Mouse (Mus musculus): ENCODE results near the gene Inpp5f. TPM values are rescaled to one million over a fixed set of nuclear protein-coding genes. Genes with fewer than 3 reads are reported as not detected.

Gene Inpp5f
- polyA plus RNA-seq, 1 experiment from 2014 or later: 554 TPM

- H3K4me3 ChIP-seq (ENCODE audit: low read depth, low read length): no peak overlapping the region
- WGBS: 79% methylated on average over 2 of the region's 2 CpGs
- no peak for ATAC-seq (ENCODE audit: low read depth)
- H3K9me3 ChIP-seq (ENCODE audit: control insufficient read depth, low read length): no peaks in the 10 kb centered on the region
- H3K4me1 ChIP-seq (ENCODE audit: control insufficient read depth, insufficient read depth, low read length): no peaks in the 10 kb centered on the region
- no peak overlapping the region for H3K9ac ChIP-seq (replicated peaks; ENCODE audit: low read depth, low read length)
- H3K27ac ChIP-seq (ENCODE audit: low read depth, low read length): no peak overlapping the region
- H3K4me2 ChIP-seq (ENCODE audit: low read depth, low read length): no peak overlapping the region
- no peaks in the 10 kb centered on the region for H3K36me3 ChIP-seq (ENCODE audit: control insufficient read depth, insufficient read depth, low read length)
- H3K27me3 ChIP-seq (ENCODE audit: control insufficient read depth, insufficient read depth, low read length): no peaks in the 10 kb centered on the region
Measured at GRCm38 (mm10) chr7:128575794-128576193, 35.3 kb upstream of the Inpp5f start.

- H3K27me3 ChIP-seq (ENCODE audit: control insufficient read depth, insufficient read depth, low read length): no peaks in the 10 kb centered on the region
- no peaks in the 10 kb centered on the region for H3K9me3 ChIP-seq (ENCODE audit: control insufficient read depth, low read length)
- 43% methylated on average over 1 of the region's 1 CpGs for WGBS
- H3K4me3 ChIP-seq (ENCODE audit: low read depth, low read length): no peak overlapping the region
- no peak overlapping the region for H3K27ac ChIP-seq (ENCODE audit: low read depth, low read length)
- H3K36me3 ChIP-seq (ENCODE audit: control insufficient read depth, insufficient read depth, low read length): no peaks in the 10 kb centered on the region
- no peak overlapping the region for H3K4me2 ChIP-seq (ENCODE audit: low read depth, low read length)
- no peak for ATAC-seq (ENCODE audit: low read depth)
- H3K9ac ChIP-seq (replicated peaks; ENCODE audit: low read depth, low read length): no peak overlapping the region
- no peaks in the 10 kb centered on the region for H3K4me1 ChIP-seq (ENCODE audit: control insufficient read depth, insufficient read depth, low read length)
Measured at GRCm38 (mm10) chr7:128577607-128578006, 33.5 kb upstream of the Inpp5f start.

- WGBS: 39% methylated on average over 10 of the region's 10 CpGs
Measured at GRCm38 (mm10) chr7:128578199-128578945, 32.8 kb upstream of the Inpp5f start.

DNA sequence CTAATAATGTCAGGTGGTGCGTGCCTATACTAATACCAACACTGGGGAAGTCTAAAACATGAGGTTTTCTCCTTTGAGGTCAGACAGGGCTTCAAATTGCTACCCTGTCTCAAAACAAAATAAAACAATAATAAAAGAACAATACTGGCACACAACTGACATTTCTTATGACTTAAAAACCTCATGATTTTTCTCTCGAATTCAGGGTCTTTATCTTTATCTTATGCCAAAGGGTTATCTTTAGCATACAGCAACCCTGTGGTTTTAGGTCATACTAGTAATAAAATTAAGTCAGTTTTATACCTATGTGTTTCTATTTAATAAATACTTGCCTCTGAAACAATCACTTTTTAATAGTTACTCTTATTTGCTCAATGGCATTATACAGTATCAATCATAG is 31.7 kb upstream of the Inpp5f start:
- Histone ChIP-seq H3K27ac (ENCODE audit: low read depth, low read length) (no peak overlapping the region), H3K4me3 (ENCODE audit: low read depth, low read length) (no peak overlapping the region), H3K36me3 (ENCODE audit: control insufficient read depth, insufficient read depth, low read length) (no peaks in the 10 kb centered on the region), H3K9ac (replicated peaks; ENCODE audit: low read depth, low read length) (no peak overlapping the region), H3K27me3 (ENCODE audit: control insufficient read depth, insufficient read depth, low read length) (no peaks in the 10 kb centered on the region), H3K9me3 (ENCODE audit: control insufficient read depth, low read length) (no peaks in the 10 kb centered on the region), H3K4me1 (ENCODE audit: control insufficient read depth, insufficient read depth, low read length) (no peaks in the 10 kb centered on the region), H3K4me2 (ENCODE audit: low read depth, low read length) (no peak overlapping the region)
- 84% methylated on average over 2 of the region's 2 CpGs for WGBS
- ATAC-seq (ENCODE audit: low read depth): no peak

More at GRCm38 (mm10) chr7:128578199-128578945, 32.8 kb upstream of the Inpp5f start:
- no peak overlapping the region for H3K27ac ChIP-seq (ENCODE audit: low read depth, low read length)
- H3K4me3 ChIP-seq (ENCODE audit: low read depth, low read length): no peak overlapping the region
- no peak overlapping the region for H3K4me2 ChIP-seq (ENCODE audit: low read depth, low read length)
- H3K36me3 ChIP-seq (ENCODE audit: control insufficient read depth, insufficient read depth, low read length): no peaks in the 10 kb centered on the region
- H3K27me3 ChIP-seq (ENCODE audit: control insufficient read depth, insufficient read depth, low read length): no peaks in the 10 kb centered on the region
- no peaks in the 10 kb centered on the region for H3K9me3 ChIP-seq (ENCODE audit: control insufficient read depth, low read length)
- H3K9ac ChIP-seq (replicated peaks; ENCODE audit: low read depth, low read length): no peak overlapping the region
- no peak for ATAC-seq (ENCODE audit: low read depth)
- H3K4me1 ChIP-seq (ENCODE audit: control insufficient read depth, insufficient read depth, low read length): no peaks in the 10 kb centered on the region

DNA sequence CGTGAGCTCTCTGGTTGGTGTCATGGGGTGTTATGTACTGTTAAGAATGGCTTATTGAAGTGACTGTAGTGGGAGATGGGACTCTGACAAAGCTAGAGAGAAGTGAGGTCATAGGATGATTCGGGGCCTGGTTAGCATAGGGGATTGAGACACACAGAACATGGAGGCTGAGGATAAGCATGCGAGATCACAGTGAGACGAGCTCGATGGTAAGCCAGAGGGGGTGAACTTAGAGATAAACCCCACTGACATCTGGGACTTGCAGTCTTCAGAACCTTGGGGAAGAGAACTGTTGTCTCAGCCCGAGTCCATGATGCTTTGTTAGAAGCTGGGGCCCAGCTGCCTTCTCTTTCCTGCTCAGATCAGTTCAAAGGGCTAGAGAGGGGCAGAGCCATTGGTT is 30.8 kb upstream of the Inpp5f start:
- Histone ChIP-seq H3K9me3 (ENCODE audit: control insufficient read depth, low read length) (no peaks in the 10 kb centered on the region), H3K27me3 (ENCODE audit: control insufficient read depth, insufficient read depth, low read length) (no peaks in the 10 kb centered on the region), H3K27ac (ENCODE audit: low read depth, low read length) (no peak overlapping the region), H3K4me2 (ENCODE audit: low read depth, low read length) (no peak overlapping the region), H3K4me1 (ENCODE audit: control insufficient read depth, insufficient read depth, low read length) (no peaks in the 10 kb centered on the region), H3K36me3 (ENCODE audit: control insufficient read depth, insufficient read depth, low read length) (no peaks in the 10 kb centered on the region), H3K9ac (replicated peaks; ENCODE audit: low read depth, low read length) (no peak overlapping the region), H3K4me3 (ENCODE audit: low read depth, low read length) (no peak overlapping the region)
- ATAC-seq (ENCODE audit: low read depth): no peak
- WGBS: 96% methylated on average over 6 of the region's 6 CpGs

DNA sequence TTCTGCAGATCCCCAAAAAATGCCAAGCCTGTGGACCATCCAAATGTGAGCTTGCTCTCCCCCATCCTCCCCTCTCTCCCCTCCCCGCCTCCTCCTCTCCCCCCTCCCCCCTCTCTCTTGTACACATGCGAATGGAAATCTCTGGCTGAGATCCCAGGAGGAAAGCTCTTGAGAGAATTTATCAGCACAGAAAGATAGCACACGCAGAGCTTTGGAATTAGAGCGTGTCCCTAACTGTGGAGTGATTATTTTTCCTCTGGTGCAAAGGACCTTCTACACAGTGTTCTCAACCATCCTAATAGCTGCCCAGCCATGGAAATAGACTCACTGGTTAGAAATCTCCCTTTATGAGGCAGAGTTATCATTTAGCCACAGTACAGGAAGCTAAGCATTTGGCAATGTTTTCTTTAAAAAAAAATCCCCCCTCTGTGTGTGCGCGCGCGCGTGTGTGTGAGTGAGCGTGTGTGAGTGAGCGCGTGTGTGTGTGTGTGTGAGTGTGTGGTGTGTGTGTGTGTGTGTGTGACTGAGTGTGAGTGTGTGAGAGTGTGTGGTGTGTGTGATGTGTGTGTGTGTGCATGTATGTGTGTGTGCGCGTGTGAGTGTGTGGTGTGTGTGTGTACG is 29.2 kb upstream of the Inpp5f start:
- Histone ChIP-seq H3K27ac (ENCODE audit: low read depth, low read length) (peak overlapping the region; percentile 44; the same call in 1 of the 2 replicates), H3K4me1 (ENCODE audit: control insufficient read depth, insufficient read depth, low read length) (no peaks in the 10 kb centered on the region), H3K4me2 (ENCODE audit: low read depth, low read length) (no peak overlapping the region), H3K9me3 (ENCODE audit: control insufficient read depth, low read length) (no peaks in the 10 kb centered on the region), H3K4me3 (ENCODE audit: low read depth, low read length) (no peak overlapping the region), H3K27me3 (ENCODE audit: control insufficient read depth, insufficient read depth, low read length) (no peaks in the 10 kb centered on the region), H3K36me3 (ENCODE audit: control insufficient read depth, insufficient read depth, low read length) (no peaks in the 10 kb centered on the region), H3K9ac (replicated peaks; ENCODE audit: low read depth, low read length) (no peak overlapping the region)
- no peak for ATAC-seq (ENCODE audit: low read depth)
- WGBS: 75% methylated on average over 15 of the region's 15 CpGs

GRCm38 (mm10) chr7:128583213-128583948 is 27.7 kb upstream of the Inpp5f start:
- WGBS: 71% methylated on average over 6 of the region's 6 CpGs
- ATAC-seq (ENCODE audit: low read depth): no peak
- Histone ChIP-seq H3K9ac (replicated peaks; ENCODE audit: low read depth, low read length) (no peak overlapping the region), H3K27me3 (ENCODE audit: control insufficient read depth, insufficient read depth, low read length) (no peaks in the 10 kb centered on the region), H3K9me3 (ENCODE audit: control insufficient read depth, low read length) (no peaks in the 10 kb centered on the region), H3K4me3 (ENCODE audit: low read depth, low read length) (no peak overlapping the region), H3K4me1 (ENCODE audit: control insufficient read depth, insufficient read depth, low read length) (no peaks in the 10 kb centered on the region), H3K36me3 (ENCODE audit: control insufficient read depth, insufficient read depth, low read length) (no peaks in the 10 kb centered on the region), H3K4me2 (ENCODE audit: low read depth, low read length) (no peak overlapping the region), H3K27ac (ENCODE audit: low read depth, low read length) (no peak overlapping the region)

GRCm38 (mm10) chr7:128587334-128587933 is 23.7 kb upstream of the Inpp5f start:
- Histone ChIP-seq H3K9me3 (ENCODE audit: control insufficient read depth, low read length) (no peaks in the 10 kb centered on the region), H3K4me3 (ENCODE audit: low read depth, low read length) (no peak overlapping the region), H3K9ac (replicated peaks; ENCODE audit: low read depth, low read length) (no peak overlapping the region), H3K27ac (ENCODE audit: low read depth, low read length) (no peak overlapping the region), H3K4me1 (ENCODE audit: control insufficient read depth, insufficient read depth, low read length) (peaks cover 11% of the 10 kb centered on the region), H3K36me3 (ENCODE audit: control insufficient read depth, insufficient read depth, low read length) (no peaks in the 10 kb centered on the region), H3K27me3 (ENCODE audit: control insufficient read depth, insufficient read depth, low read length) (no peaks in the 10 kb centered on the region), H3K4me2 (ENCODE audit: low read depth, low read length) (no peak overlapping the region)
- no peak for ATAC-seq (ENCODE audit: low read depth)
- WGBS: 78% methylated on average over 4 of the region's 4 CpGs
